Mouse (Mus musculus): ENCODE data around the gene Lsm12. TPM values are rescaled to one million over a fixed set of nuclear protein-coding genes. Genes with fewer than 3 reads are reported as not detected.

The Lsm12 gene
- polyA plus RNA-seq, 1 experiment from 2014 or later: 118 TPM

GRCm38 (mm10) chr11:102137625-102138446, 47.3 kb downstream of the Lsm12 start:
- Histone ChIP-seq H3K27ac (no peak overlapping the region), H3K4me2 (peak overlapping the region; percentile 53), H3K4me3 (peak overlapping the region; percentile 24), H3K36me3 (replicated peaks) (no peaks in the 10 kb centered on the region), H3K4me1 (peaks cover 9% of the 10 kb centered on the region; the same call in 1 of the 2 replicates), H3K9ac (peak overlapping the region; percentile 23; the same call in 1 of the 2 replicates), H3K9me3 (no peaks in the 10 kb centered on the region), H3K27me3 (replicated peaks) (peaks cover 7% of the 10 kb centered on the region)
- ATAC-seq (replicated peaks): no peak
- 45% methylated on average over 13 of the region's 13 CpGs for WGBS

- Histone ChIP-seq H3K9me3 (no peaks in the 10 kb centered on the region), H3K4me3 (no peak overlapping the region), H3K4me2 (no peak overlapping the region), H3K27me3 (replicated peaks) (peaks cover 7% of the 10 kb centered on the region), H3K9ac (no peak overlapping the region), H3K27ac (no peak overlapping the region), H3K4me1 (peaks cover 9% of the 10 kb centered on the region; the same call in 1 of the 2 replicates), H3K36me3 (replicated peaks) (no peaks in the 10 kb centered on the region)
- no peak for ATAC-seq (replicated peaks)
- WGBS: 24% methylated on average over 4 of the region's 4 CpGs
Observed at GRCm38 (mm10) chr11:102134516-102134915, 50.6 kb downstream of the Lsm12 start.

- no peak overlapping the region for H3K9ac ChIP-seq
- H3K27me3 ChIP-seq (replicated peaks): no peaks in the 10 kb centered on the region
- no peak overlapping the region for H3K4me2 ChIP-seq
- WGBS: 86% methylated on average over 6 of the region's 6 CpGs
- H3K4me3 ChIP-seq: no peak overlapping the region
- H3K9me3 ChIP-seq: no peaks in the 10 kb centered on the region
- no peaks in the 10 kb centered on the region for H3K36me3 ChIP-seq (replicated peaks)
- ATAC-seq (replicated peaks): no peak
- H3K27ac ChIP-seq: no peak overlapping the region
- H3K4me1 ChIP-seq: no peaks in the 10 kb centered on the region
Observed at GRCm38 (mm10) chr11:102117386-102117785, 67.7 kb downstream of the Lsm12 start.

- H3K4me2 ChIP-seq: no peak overlapping the region
- 79% methylated on average over 8 of the region's 8 CpGs for WGBS
- H3K27ac ChIP-seq: no peak overlapping the region
- H3K27me3 ChIP-seq (replicated peaks): no peaks in the 10 kb centered on the region
- no peaks in the 10 kb centered on the region for H3K4me1 ChIP-seq
- no peak overlapping the region for H3K9ac ChIP-seq
- no peak overlapping the region for H3K4me3 ChIP-seq
- no peaks in the 10 kb centered on the region for H3K36me3 ChIP-seq (replicated peaks)
- no peak for ATAC-seq (replicated peaks)
- no peaks in the 10 kb centered on the region for H3K9me3 ChIP-seq
Observed at GRCm38 (mm10) chr11:102116241-102116640, 68.9 kb downstream of the Lsm12 start.

Small RNA genes lying within 50 kb of the gene (microRNA-seq; reads per million reads assigned to microRNA genes)
- gene Mir8101: 1.1 reads per million

Other genes starting within 250 kb of the Lsm12 start
- not detected in 2 replicates for gene Sost, start 218.3 kb downstream of the Lsm12 start, polyA plus RNA-seq (2015; fragmentation: Nextera tagmentation; extraction: Ambion mirVana)
- gene Cfap97d1, start 201.0 kb downstream of the Lsm12 start, polyA plus RNA-seq (2015; fragmentation: Nextera tagmentation; extraction: Ambion mirVana): not detected in 2 replicates
- 21.7 and 22.2 TPM in 2 replicates for gene Dusp3, start 198.3 kb downstream of the Lsm12 start, polyA plus RNA-seq (2015; fragmentation: Nextera tagmentation; extraction: Ambion mirVana)
- gene Mpp3, start 156.8 kb downstream of the Lsm12 start, polyA plus RNA-seq (2015; fragmentation: Nextera tagmentation; extraction: Ambion mirVana): 60.1 and 62.9 TPM in 2 replicates
- gene Cd300lg, start 143.8 kb downstream of the Lsm12 start, polyA plus RNA-seq (2015; fragmentation: Nextera tagmentation; extraction: Ambion mirVana): 0.31 and 0.43 TPM in 2 replicates
- 33.4 and 36.4 TPM in 2 replicates for gene Mpp2, start 96.8 kb downstream of the Lsm12 start, polyA plus RNA-seq (2015; fragmentation: Nextera tagmentation; extraction: Ambion mirVana)
- not detected in 2 replicates for gene Ppy, start 84.0 kb downstream of the Lsm12 start, polyA plus RNA-seq (2015; fragmentation: Nextera tagmentation; extraction: Ambion mirVana)
- gene Pyy, start 77.5 kb downstream of the Lsm12 start, polyA plus RNA-seq (2015; fragmentation: Nextera tagmentation; extraction: Ambion mirVana): not detected in 2 replicates
- 0.10 and 0.30 TPM in 2 replicates for gene Nags, start 39.8 kb downstream of the Lsm12 start, polyA plus RNA-seq (2015; fragmentation: Nextera tagmentation; extraction: Ambion mirVana)
- 45.3 and 46.5 TPM in 2 replicates for gene Tmem101, start 28.9 kb downstream of the Lsm12 start, polyA plus RNA-seq (2015; fragmentation: Nextera tagmentation; extraction: Ambion mirVana)
- 38.6 and 43.3 TPM in 2 replicates for gene G6pc3, start 4.3 kb upstream of the Lsm12 start, polyA plus RNA-seq (2015; fragmentation: Nextera tagmentation; extraction: Ambion mirVana)
- gene Hdac5, start 44.9 kb upstream of the Lsm12 start, polyA plus RNA-seq (2015; fragmentation: Nextera tagmentation; extraction: Ambion mirVana): 90.3 and 105 TPM in 2 replicates
- 2.2 and 2.5 TPM in 2 replicates for gene BC030867, start 63.6 kb upstream of the Lsm12 start, polyA plus RNA-seq (2015; fragmentation: Nextera tagmentation; extraction: Ambion mirVana)
- 0.05 TPM in 1 of 2 replicates, not detected in the other for gene Asb16, start 83.4 kb upstream of the Lsm12 start, polyA plus RNA-seq (2015; fragmentation: Nextera tagmentation; extraction: Ambion mirVana)
- 82.3 and 84.4 TPM in 2 replicates for gene Tmub2, start 99.6 kb upstream of the Lsm12 start, polyA plus RNA-seq (2015; fragmentation: Nextera tagmentation; extraction: Ambion mirVana)
- gene Atxn7l3, start 111.3 kb upstream of the Lsm12 start, polyA plus RNA-seq (2015; fragmentation: Nextera tagmentation; extraction: Ambion mirVana): 31.6 and 31.8 TPM in 2 replicates
- 82.8 and 83.9 TPM in 2 replicates for gene Ubtf, start 134.4 kb upstream of the Lsm12 start, polyA plus RNA-seq (2015; fragmentation: Nextera tagmentation; extraction: Ambion mirVana)
- gene Slc4a1, start 180.9 kb upstream of the Lsm12 start, polyA plus RNA-seq (2015; fragmentation: Nextera tagmentation; extraction: Ambion mirVana): 2.9 and 3.8 TPM in 2 replicates
- 160 and 165 TPM in 2 replicates for gene Rundc3a, start 208.1 kb upstream of the Lsm12 start, polyA plus RNA-seq (2015; fragmentation: Nextera tagmentation; extraction: Ambion mirVana)
- gene Slc25a39, start 222.7 kb upstream of the Lsm12 start, polyA plus RNA-seq (2015; fragmentation: Nextera tagmentation; extraction: Ambion mirVana): 146 and 168 TPM in 2 replicates
- 75.2 and 82.0 TPM in 2 replicates for gene Grn, start 245.0 kb upstream of the Lsm12 start, polyA plus RNA-seq (2015; fragmentation: Nextera tagmentation; extraction: Ambion mirVana)

Data from midbrain, embryonic 15.5 days (tissue).